Mouse (Mus musculus): ENCODE results near the gene Plod1.
"Not testable (repeated sequence)": the region's sequence is repeated elsewhere in the genome, so short reads cannot be mapped to it uniquely, and the experiment has no call there.

Gene Plod1

DNA sequence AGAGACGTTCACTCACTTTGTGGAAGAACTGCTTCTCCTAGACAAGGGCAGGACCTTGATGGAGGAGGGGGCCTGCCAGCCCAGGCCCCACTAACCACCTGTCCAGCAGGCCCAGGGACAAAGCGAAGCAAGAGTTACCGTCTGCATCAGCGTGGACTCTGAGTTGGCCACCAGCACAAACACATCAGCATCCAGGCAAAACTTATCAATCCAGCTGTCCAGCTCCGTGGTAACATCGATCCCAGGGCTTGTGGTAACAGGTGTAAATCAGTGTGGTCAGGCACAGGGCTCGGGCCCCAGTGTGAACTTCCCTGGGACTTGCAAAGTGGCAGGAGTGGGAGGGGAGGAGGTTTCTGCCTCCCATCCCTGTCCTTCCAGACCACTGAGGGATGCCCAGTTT, 49.3 kb downstream of the Plod1 start:
- no peak for DNase-seq

DNA sequence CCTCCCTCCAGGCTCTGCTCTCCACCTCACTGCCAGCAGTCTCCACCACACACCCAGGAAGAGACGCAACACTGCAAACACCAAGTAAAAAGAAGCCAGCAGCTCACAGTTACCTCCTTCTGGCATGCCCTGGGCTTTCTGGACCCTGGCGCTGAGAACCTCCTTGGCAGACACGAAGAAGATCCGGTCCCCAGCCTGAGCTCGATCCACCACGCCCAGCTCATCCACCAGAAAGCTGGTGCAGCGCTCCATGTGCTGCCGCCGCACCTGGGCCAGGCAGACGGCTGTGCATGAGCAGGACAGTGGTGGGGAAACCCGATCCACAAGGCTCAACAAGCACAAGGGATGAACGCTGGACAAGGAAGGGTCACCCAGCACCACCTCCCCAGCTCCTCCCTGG, 50.4 kb downstream of the Plod1 start:
- no peak for DNase-seq

- DNase-seq = no peak
Observed at GRCm38 (mm10) chr4:147884138-147884537, 52.4 kb downstream of the Plod1 start.

GRCm38 (mm10) chr4:147883041-147883440, 53.5 kb downstream of the Plod1 start:
- no peak for DNase-seq

- DNase-seq = no peak
Observed at GRCm38 (mm10) chr4:147881792-147882191, 54.8 kb downstream of the Plod1 start.

DNA sequence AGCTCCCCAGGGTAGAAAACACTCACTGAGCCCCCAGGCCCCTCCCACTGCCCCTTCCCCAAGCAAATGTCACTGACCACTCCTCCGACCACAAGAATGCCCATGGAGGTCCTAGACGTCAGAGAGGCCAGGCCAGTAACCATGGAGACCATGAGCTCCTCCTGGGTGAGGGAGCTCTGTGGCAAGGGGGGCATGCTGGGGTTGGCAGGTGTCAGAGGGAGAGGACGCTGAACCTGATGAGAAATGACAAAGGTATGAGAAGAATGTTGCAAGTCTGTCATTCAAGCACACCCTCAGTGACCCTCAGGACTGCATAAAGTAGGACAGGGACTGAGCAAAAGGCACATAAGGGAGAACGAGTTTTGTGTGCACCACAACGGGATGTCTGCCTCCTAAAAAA, 56.7 kb downstream of the Plod1 start:
- no peak for DNase-seq

- no peak for DNase-seq
Observed at GRCm38 (mm10) chr4:147879456-147879855, 57.1 kb downstream of the Plod1 start.

DNA sequence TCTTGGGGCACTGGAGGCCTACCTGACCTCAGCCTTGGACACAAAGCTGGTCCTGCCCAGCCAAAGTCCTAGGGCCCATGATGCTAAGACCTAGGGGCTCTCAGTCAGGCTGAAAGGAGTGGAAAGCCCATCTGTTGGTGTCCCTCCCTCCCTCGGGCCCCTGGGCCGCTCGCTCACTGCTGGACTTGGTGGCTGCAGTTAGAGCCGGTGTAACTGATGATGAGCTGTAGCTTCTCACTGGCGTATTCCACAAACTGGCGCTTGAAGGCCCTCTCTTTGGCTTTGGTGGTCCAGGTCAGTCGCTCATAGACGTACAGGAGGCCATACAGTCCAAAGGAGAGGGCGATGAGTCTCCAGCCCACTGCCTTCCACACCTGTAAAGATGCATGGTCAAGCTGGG, 58.0 kb downstream of the Plod1 start:
- DNase-seq = no peak

- no peak for DNase-seq
Observed at GRCm38 (mm10) chr4:147875852-147876575, 60.6 kb downstream of the Plod1 start.

DNA sequence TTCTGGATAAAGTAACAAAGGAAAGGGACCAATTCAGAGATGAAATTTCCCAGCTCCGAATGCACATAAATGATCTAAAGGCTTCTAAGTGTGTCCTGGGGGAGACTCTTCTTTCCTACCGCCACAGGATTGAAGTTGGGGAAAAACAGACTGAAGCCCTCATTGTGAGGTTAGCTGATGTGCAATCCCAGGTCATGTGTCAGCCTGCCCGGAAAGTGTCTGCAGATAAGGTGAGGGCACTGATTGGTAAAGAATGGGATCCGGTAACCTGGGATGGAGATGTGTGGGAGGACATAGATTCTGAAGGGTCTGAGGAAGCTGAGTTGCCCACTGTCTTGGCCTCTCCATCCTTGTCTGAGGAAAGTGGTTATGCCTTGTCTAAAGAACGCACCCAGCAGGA, 67.3 kb downstream of the Plod1 start:
- DNase-seq = no peak

DNA sequence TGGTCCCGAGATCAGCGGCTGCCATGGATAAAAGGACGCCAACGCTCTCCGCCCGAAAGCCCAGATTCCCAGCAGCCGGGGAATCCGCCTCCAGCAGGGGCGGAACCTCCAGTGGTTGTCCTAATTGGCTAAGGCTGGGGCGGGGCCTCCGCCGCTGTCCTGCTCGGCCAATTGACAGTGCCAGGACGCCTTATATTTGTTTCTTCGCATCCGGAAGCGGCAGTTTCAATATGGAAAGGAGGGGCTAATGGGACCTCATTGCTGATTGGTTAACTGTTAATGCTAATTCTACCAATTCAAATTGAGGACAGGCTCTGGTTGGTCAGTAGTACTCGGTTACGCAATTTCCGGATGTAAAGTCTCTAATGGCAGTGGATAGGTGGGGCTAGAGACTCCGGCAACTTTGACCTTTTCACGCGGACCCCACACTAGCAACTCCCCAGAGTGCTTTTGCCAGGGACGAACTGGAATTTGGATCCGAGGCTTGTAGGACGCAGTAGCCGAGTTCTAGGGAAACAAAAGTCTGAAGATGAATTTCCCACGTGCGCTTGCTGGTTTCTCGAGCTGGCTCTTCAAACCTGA, 68.0 kb downstream of the Plod1 start, which contains the start of the genes Miip and Fv1:
Gene Miip (minus strand): TSS at position 367 of the 582 bp plus-strand sequence.
Gene Fv1 (plus strand): TSS at position 530 of the 582 bp plus-strand sequence.
- peak; percentile 99 for DNase-seq

GRCm38 (mm10) chr4:147867563-147868449, 68.8 kb downstream of the Plod1 start:
- no peak for DNase-seq

DNA sequence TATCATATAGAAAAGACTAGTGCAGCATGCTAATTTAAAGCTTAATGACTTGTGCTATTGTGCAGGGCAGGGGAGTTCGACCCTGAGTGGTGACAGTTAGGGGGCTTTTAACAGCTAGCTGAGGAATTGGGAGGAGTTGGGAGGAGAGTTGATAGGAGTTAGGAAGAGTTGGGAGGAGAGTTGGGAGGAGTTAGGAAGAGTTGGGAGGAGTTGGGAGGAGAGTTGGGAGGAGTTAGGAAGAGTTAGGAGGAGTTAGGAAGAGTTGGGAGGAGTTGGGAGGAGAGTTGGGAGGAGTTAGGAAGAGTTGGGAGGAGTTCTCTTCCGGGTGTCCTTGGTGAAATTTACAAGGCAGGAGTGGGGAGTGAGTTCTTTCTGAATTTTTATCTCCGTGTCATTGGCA, 69.8 kb downstream of the Plod1 start:
- DNase-seq = not testable (repeated sequence)

GRCm38 (mm10) chr4:147866056-147866455, 70.5 kb downstream of the Plod1 start:
- DNase-seq = no peak

- DNase-seq = no peak
Observed at GRCm38 (mm10) chr4:147865651-147866050, 70.9 kb downstream of the Plod1 start.

GRCm38 (mm10) chr4:147862051-147862450, 74.5 kb downstream of the Plod1 start:
- DNase-seq = no peak

Data from kidney, adult 9 months (tissue).